Mouse (Mus musculus) MN1 (cell line): Measurements from ENCODE around the gene Tmem184a.

ENCODE experiments used
- DNase-seq: peaks from one replicate; pipeline ENCODE4 v3.0.0-alpha.2; 2016; ENCODE audit warnings: low spot score

Gene Tmem184a

GRCm38 (mm10) chr5:139819538-139820181 lies at the start of gene Tmem184a:
Gene Tmem184a, minus strand, starts transcription at chr5:139819917.
- no peak for DNase-seq

- DNase-seq: peak; percentile 38
Observed at GRCm38 (mm10) chr5:139862759-139863158, 43.0 kb upstream of the Tmem184a start.

GRCm38 (mm10) chr5:139860328-139861104 lies 40.8 kb upstream of the Tmem184a start:
- DNase-seq: peak; percentile 33

GRCm38 (mm10) chr5:139849626-139850320 lies 30.1 kb upstream of the Tmem184a start:
- no peak for DNase-seq

- DNase-seq: no peak
Observed at GRCm38 (mm10) chr5:139839142-139839541, 19.4 kb upstream of the Tmem184a start.

GRCm38 (mm10) chr5:139838476-139838892 lies 18.8 kb upstream of the Tmem184a start:
- DNase-seq: peak; percentile 81

- DNase-seq: no peak
Observed at GRCm38 (mm10) chr5:139835706-139836105, 16.0 kb upstream of the Tmem184a start.

GRCm38 (mm10) chr5:139832125-139832524 lies 12.4 kb upstream of the Tmem184a start:
- no peak for DNase-seq

- DNase-seq: no peak
Observed at GRCm38 (mm10) chr5:139830734-139831133, 11.0 kb upstream of the Tmem184a start.

- DNase-seq: no peak
Observed at GRCm38 (mm10) chr5:139829384-139829783, 9.7 kb upstream of the Tmem184a start.

- DNase-seq: no peak
Observed at GRCm38 (mm10) chr5:139827593-139827992, 7.9 kb upstream of the Tmem184a start.

GRCm38 (mm10) chr5:139826357-139827055 lies 6.8 kb upstream of the Tmem184a start, which contains the start of the genes Gm26938 and Psmg3:
Gene Gm26938, minus strand, starts transcription at chr5:139826407.
Gene Psmg3, minus strand, starts transcription at chr5:139826885.
- DNase-seq: peak; percentile 95

GRCm38 (mm10) chr5:139825947-139826346 lies 6.2 kb upstream of the Tmem184a start:
- DNase-seq: peak; percentile 64

GRCm38 (mm10) chr5:139824531-139824930 lies 4.8 kb upstream of the Tmem184a start:
- DNase-seq: no peak

GRCm38 (mm10) chr5:139821466-139822459 lies 2.0 kb upstream of the Tmem184a start:
- DNase-seq: peak; percentile 88

- peak; percentile 51 for DNase-seq
Observed at GRCm38 (mm10) chr5:139818801-139819200, 916 bp downstream of the Tmem184a start.

- no peak for DNase-seq
Observed at GRCm38 (mm10) chr5:139818056-139818455, 1.7 kb downstream of the Tmem184a start.

- DNase-seq: no peak
Observed at GRCm38 (mm10) chr5:139817292-139817691, 2.4 kb downstream of the Tmem184a start.

GRCm38 (mm10) chr5:139816445-139816844 lies 3.3 kb downstream of the Tmem184a start:
- no peak for DNase-seq

- no peak for DNase-seq
Observed at GRCm38 (mm10) chr5:139815964-139816363, 3.8 kb downstream of the Tmem184a start.

GRCm38 (mm10) chr5:139813963-139814381 lies 5.7 kb downstream of the Tmem184a start:
- no peak for DNase-seq
